Mouse (Mus musculus) stomach, postnatal 0 days (tissue): ENCODE results near the gene Lrrc8d. TPM values are rescaled to one million over a fixed set of nuclear protein-coding genes. Genes with fewer than 3 reads are reported as not detected.

Source experiments
- ATAC-seq: fragments of 200-750 bp; cut with Nextera tagmentation; 2 replicates; pipeline ENCODE4 v1.8.0; 2017; ENCODE audit not compliant: low FRiP score, low TSS enrichment
- DNase-seq: peaks from one replicate; pipeline ENCODE4 v3.0.0-alpha.2; 2016; ENCODE audit warnings: low spot score
- H3K27ac ChIP-seq: fragments of 300-500 bp; sonication (generic); replicated peaks from 2 replicates; pipeline ENCODE4 v1.5.1; 2014; ENCODE audit warnings: mild to moderate bottlenecking, control low read depth
- H3K27me3 ChIP-seq: fragments of 300-500 bp; sonication (generic); 2 replicates; pipeline ENCODE4 v1.6.1; 2014; ENCODE audit warnings: low read length; ENCODE audit not compliant: control insufficient read depth, insufficient read depth
- H3K36me3 ChIP-seq: fragments of 300-500 bp; sonication (generic); 2 replicates; pipeline ENCODE4 v1.6.1; 2014; ENCODE audit warnings: low read length, mixed read lengths; ENCODE audit not compliant: control insufficient read depth, insufficient read depth
- H3K4me1 ChIP-seq: fragments of 300-500 bp; sonication (generic); replicated peaks from 2 replicates; pipeline ENCODE4 v1.6.1; 2014; ENCODE audit warnings: antibody characterized with exemption; ENCODE audit not compliant: control insufficient read depth, insufficient read depth
- H3K4me2 ChIP-seq: fragments of 300-500 bp; sonication (generic); replicated peaks from 2 replicates; pipeline ENCODE4 v1.6.1; 2014; ENCODE audit warnings: low read depth, mild to moderate bottlenecking, control low read depth, moderate library complexity
- H3K4me3 ChIP-seq: fragments of 300-500 bp; sonication (generic); 2 replicates; pipeline ENCODE4 v1.5.1; 2014; ENCODE audit warnings: low read depth, low read length, control low read depth
- H3K9ac ChIP-seq: fragments of 300-500 bp; sonication (generic); 2 replicates; pipeline ENCODE4 v1.6.1; 2014; ENCODE audit warnings: mild to moderate bottlenecking, low read length, control low read depth, mixed read lengths
- H3K9me3 ChIP-seq: fragments of 300-500 bp; sonication (generic); 2 replicates; pipeline ENCODE4 v1.6.1; 2016; ENCODE audit warnings: low read length; ENCODE audit not compliant: control insufficient read depth
- CTCF ChIP-seq: IDR thresholded peaks from 2 replicates; pipeline ENCODE4 v1.5.1; 2016; ENCODE audit warnings: antibody characterized with exemption, low read depth, mild to moderate bottlenecking, moderate library complexity
- EP300 ChIP-seq: optimal IDR thresholded peaks from 2 replicates; pipeline ENCODE3; 2016; ENCODE audit warnings: antibody characterized with exemption
- WGBS: fragments of 180-500 bp; shearing (Covaris S2); extraction: QIAGEN DNeasy Blood & Tissue Kit; methylation state at CpG from one replicate; pipeline ENCODE4 v1.1.7; 2014; 5-methylcytosine and 5-hydroxymethylcytosine counted together
- polyA plus RNA-seq: library from polyadenylated mRNA; unstranded; fragments of >200 nt; fragmentation: Nextera tagmentation; extraction: Ambion mirVana; gene quantifications from 2 replicates; pipeline ENCODE4 v1.2.1, GENCODE M21; 2015

Gene Lrrc8d
- polyA plus RNA-seq, 1 experiment from 2014 or later = 10.2 TPM

DNA sequence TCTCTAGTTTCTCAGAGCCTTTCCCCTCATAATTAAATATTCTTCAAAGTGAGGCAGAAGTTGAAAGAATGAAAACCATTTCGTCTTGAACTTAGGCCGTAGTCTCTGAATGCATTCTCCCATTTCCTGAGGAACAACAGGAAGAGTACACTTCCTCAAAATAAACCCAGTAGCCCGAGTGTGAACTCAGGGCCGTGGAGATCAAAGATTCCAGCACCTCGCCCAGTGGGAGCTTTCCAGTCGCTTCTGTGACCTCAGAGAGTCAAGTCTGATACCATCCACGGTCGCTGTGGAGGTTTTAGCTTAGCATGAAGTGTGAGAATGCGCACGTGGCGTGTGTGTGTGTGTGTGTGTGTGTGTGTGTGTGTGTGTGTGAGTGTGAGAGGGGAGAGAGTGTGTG is 45.6 kb downstream of the Lrrc8d start:
- no peak overlapping the region for H3K9ac ChIP-seq
- H3K27ac ChIP-seq = no peak overlapping the region

DNA sequence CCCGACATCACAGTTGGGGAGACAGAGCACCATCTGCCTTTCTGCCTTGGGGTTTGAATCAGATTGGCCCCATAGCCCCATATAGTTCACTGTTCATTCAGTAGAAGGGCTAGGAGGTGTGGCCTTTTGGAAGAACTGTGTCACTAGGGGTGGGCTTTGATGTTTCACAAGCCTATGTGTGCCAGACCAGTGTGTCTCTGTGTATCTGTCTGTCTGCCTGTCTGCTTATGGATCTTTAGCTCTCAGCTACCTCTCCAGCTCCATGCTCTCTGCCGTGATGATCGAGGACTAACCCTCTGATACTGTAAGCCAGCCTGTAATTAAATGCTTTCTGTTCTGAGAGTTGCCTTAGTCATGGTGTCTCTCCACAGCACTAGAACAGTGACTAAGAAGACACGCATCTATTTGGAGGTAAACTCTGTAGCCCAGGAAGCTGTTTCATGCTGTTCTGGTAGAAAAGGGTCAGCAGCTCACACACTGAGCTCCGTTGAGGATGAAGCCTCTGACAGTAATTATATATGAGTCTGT is 46.2 kb downstream of the Lrrc8d start:
- ATAC-seq = no peak
- H3K27ac ChIP-seq = no peak overlapping the region
- no peaks in the 10 kb centered on the region for H3K4me1 ChIP-seq
- H3K4me2 ChIP-seq = no peak overlapping the region
- WGBS = 87% methylated on average over 5 of the region's 5 CpGs
- H3K9ac ChIP-seq = no peak overlapping the region
- H3K27me3 ChIP-seq = no peaks in the 10 kb centered on the region
- TF ChIP-seq EP300 = no peak
- no peak for TF ChIP-seq CTCF
- no peaks in the 10 kb centered on the region for H3K9me3 ChIP-seq
- no peak overlapping the region for H3K4me3 ChIP-seq
- DNase-seq = no peak
- no peaks in the 10 kb centered on the region for H3K36me3 ChIP-seq

More for the DNA sequence above, 45.6 kb downstream of the Lrrc8d start:
- H3K4me3 ChIP-seq = no peak overlapping the region
- no peaks in the 10 kb centered on the region for H3K27me3 ChIP-seq
- no peak for DNase-seq
- H3K36me3 ChIP-seq = no peaks in the 10 kb centered on the region
- H3K9me3 ChIP-seq = no peaks in the 10 kb centered on the region
- H3K4me2 ChIP-seq = no peak overlapping the region
- ATAC-seq = no peak
- TF ChIP-seq CTCF (no peak), EP300 (no peak)
- H3K4me1 ChIP-seq = no peaks in the 10 kb centered on the region
- 62% methylated on average over 11 of the region's 11 CpGs for WGBS

DNA sequence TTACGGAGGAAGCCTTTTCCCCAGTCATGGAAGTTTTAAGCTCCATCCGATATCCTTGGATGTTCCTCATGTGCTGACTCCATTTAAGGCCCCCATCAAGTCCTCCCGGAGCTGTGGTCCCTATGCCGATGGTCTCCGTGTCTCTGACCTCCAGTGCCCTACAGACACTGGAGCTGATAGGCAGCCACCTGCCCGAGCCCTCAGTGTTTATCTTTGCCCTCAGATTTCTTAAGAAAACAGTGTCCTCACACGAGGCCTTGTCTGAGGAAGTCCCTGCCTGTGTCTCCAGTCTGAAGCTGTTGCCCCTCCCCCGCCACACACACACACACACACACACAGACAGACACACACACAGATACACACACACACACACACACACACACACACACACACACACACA is 55.0 kb downstream of the Lrrc8d start:
- Histone ChIP-seq H3K4me1 (no peaks in the 10 kb centered on the region), H3K9me3 (no peaks in the 10 kb centered on the region), H3K36me3 (no peaks in the 10 kb centered on the region), H3K27me3 (no peaks in the 10 kb centered on the region), H3K9ac (no peak overlapping the region), H3K4me2 (no peak overlapping the region), H3K4me3 (no peak overlapping the region), H3K27ac (no peak overlapping the region)
- DNase-seq (no peak), ATAC-seq (no peak)
- TF ChIP-seq EP300 = no peak
- 34% methylated on average over 7 of the region's 8 CpGs for WGBS

DNA sequence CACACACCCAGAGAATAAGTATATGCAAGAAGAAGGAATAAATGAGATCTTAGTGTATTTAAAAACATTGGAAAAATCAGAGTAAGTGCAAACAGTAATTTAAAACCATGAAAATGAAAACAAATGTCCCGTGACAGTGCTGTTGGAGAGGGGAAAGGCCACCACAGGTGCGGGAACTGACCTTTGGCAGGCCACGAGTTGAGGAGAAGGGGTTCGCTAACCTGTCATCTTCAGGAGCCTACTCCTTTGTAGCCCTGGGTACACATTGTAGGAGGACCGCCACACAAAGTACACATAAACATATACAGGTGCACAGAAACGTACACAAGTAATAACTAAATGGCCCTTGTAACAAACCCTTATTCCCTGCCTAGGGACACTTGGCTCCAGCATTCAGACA is 55.7 kb downstream of the Lrrc8d start:
- Histone ChIP-seq H3K27me3 (no peaks in the 10 kb centered on the region), H3K4me2 (no peak overlapping the region), H3K4me3 (no peak overlapping the region), H3K27ac (no peak overlapping the region), H3K4me1 (no peaks in the 10 kb centered on the region), H3K36me3 (no peaks in the 10 kb centered on the region), H3K9me3 (no peaks in the 10 kb centered on the region), H3K9ac (no peak overlapping the region)
- ATAC-seq (no peak), DNase-seq (no peak)
- 66% methylated on average over 6 of the region's 6 CpGs for WGBS
- TF ChIP-seq EP300 = no peak
- no peak for TF ChIP-seq CTCF

DNA sequence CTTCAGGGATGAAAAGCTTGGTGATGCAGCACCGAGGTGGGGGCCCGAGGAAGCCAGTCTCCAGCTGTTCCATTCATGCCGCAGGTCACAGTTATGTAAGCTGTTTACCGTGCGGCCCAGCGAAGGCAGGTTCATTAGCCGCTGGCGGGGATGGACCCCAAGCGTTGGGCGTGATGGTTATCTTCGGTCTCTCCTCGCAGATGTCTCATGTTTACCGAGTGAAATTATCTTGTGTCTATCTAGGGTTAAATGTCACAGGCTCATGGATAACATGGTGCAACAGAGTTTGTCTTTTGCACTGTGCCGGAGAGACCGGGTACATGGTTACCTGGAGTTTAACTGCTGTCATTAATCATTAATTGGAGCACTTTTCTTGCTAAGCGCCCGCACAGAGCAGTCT is 58.2 kb downstream of the Lrrc8d start:
- WGBS = 44% methylated on average over 17 of the region's 17 CpGs
- TF ChIP-seq EP300 (no peak), CTCF (no peak)
- Histone ChIP-seq H3K4me3 (no peak overlapping the region), H3K9ac (no peak overlapping the region), H3K27ac (no peak overlapping the region), H3K27me3 (no peaks in the 10 kb centered on the region), H3K4me1 (no peaks in the 10 kb centered on the region), H3K4me2 (no peak overlapping the region), H3K36me3 (no peaks in the 10 kb centered on the region), H3K9me3 (no peaks in the 10 kb centered on the region)
- ATAC-seq = no peak
- DNase-seq = no peak

DNA sequence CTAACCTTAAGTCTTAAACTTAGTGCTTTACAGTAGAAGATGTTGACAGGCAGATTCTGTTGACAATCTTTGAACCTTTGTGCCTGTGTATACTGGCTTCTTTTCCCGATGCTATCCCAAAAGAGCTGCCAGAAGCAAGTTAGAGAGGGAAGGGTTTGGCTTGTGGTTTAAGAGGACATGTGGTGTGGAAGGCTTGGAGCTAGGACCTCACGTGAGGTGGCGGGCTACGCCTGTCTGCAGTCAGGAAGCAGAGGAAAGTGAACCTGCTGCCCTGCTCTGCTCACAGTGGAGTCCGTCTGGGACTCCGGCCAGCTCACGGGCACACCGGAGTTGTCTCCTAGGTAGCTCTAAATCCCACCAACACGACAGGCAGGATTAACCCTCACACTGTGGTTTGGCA is 59.1 kb downstream of the Lrrc8d start:
- WGBS = 69% methylated on average over 9 of the region's 9 CpGs

More for the DNA sequence above, 59.1 kb downstream of the Lrrc8d start:
- Histone ChIP-seq H3K27ac (no peak overlapping the region), H3K4me1 (no peaks in the 10 kb centered on the region), H3K27me3 (no peaks in the 10 kb centered on the region), H3K9ac (no peak overlapping the region), H3K4me2 (no peak overlapping the region), H3K4me3 (no peak overlapping the region), H3K9me3 (no peaks in the 10 kb centered on the region), H3K36me3 (no peaks in the 10 kb centered on the region)
- DNase-seq = no peak
- no peak for ATAC-seq
- no peak for TF ChIP-seq CTCF
- TF ChIP-seq EP300 = no peak
